Mouse (Mus musculus): Measurements from ENCODE around the gene Ccdc106. TPM values are rescaled to one million over a fixed set of nuclear protein-coding genes. Genes with fewer than 3 reads are reported as not detected.
"Not testable (repeated sequence)": the region's sequence is repeated elsewhere in the genome, so short reads cannot be mapped to it uniquely, and the experiment has no call there.

Ccdc106 gene
- polyA plus RNA-seq, 1 experiment from 2014 or later = 75.7 TPM

GRCm38 (mm10) chr7:5017352-5017751, 3.0 kb upstream of the Ccdc106 start:
- no peaks in the 10 kb centered on the region for H3K27me3 ChIP-seq (replicated peaks)
- H3K27ac ChIP-seq (replicated peaks) = no peak overlapping the region
- H3K4me1 ChIP-seq = peaks cover 37% of the 10 kb centered on the region
- H3K36me3 ChIP-seq = peaks cover 8% of the 10 kb centered on the region
- H3K9ac ChIP-seq (replicated peaks) = no peak overlapping the region
- H3K4me2 ChIP-seq = no peak overlapping the region
- 93% methylated on average over 16 of the region's 16 CpGs for WGBS
- no peaks in the 10 kb centered on the region for H3K9me3 ChIP-seq (replicated peaks)
- no peak for ATAC-seq (ENCODE audit: low FRiP score)
- H3K4me3 ChIP-seq (replicated peaks) = no peak overlapping the region

GRCm38 (mm10) chr7:5017931-5018330, 2.4 kb upstream of the Ccdc106 start:
- no peak overlapping the region for H3K27ac ChIP-seq (replicated peaks)
- H3K4me3 ChIP-seq (replicated peaks) = no peak overlapping the region
- peaks cover 43% of the 10 kb centered on the region for H3K4me1 ChIP-seq
- WGBS = 99% methylated on average over 21 of the region's 21 CpGs
- no peaks in the 10 kb centered on the region for H3K27me3 ChIP-seq (replicated peaks)
- no peak overlapping the region for H3K4me2 ChIP-seq
- ATAC-seq (ENCODE audit: low FRiP score) = no peak
- no peak overlapping the region for H3K9ac ChIP-seq (replicated peaks)
- H3K9me3 ChIP-seq (replicated peaks) = no peaks in the 10 kb centered on the region
- H3K36me3 ChIP-seq = peaks cover 9% of the 10 kb centered on the region

- not testable (repeated sequence) for H3K27me3 ChIP-seq (replicated peaks); ATAC-seq (ENCODE audit: low FRiP score); H3K9me3 ChIP-seq (replicated peaks)
- Histone ChIP-seq H3K27ac (replicated peaks) (peak overlapping the region; percentile 94), H3K9ac (replicated peaks) (0 out of 2 replicates have a peak overlapping the region, but pooled peaks have one; percentile 97), H3K4me3 (replicated peaks) (peak overlapping the region; percentile 84), H3K36me3 (peaks cover 18% of the 10 kb centered on the region), H3K4me2 (peak overlapping the region; percentile 82), H3K4me1 (peaks cover 39% of the 10 kb centered on the region)
- WGBS = 24% methylated on average over 8 of the region's 8 CpGs
Observed at GRCm38 (mm10) chr7:5019576-5019975, 777 bp upstream of the Ccdc106 start.

- peaks cover 23% of the 10 kb centered on the region for H3K36me3 ChIP-seq
- peaks cover 39% of the 10 kb centered on the region for H3K4me1 ChIP-seq
- no peaks in the 10 kb centered on the region for H3K27me3 ChIP-seq (replicated peaks)
- peak overlapping the region; percentile 84 for H3K4me3 ChIP-seq (replicated peaks)
- peak overlapping the region; percentile 82 for H3K4me2 ChIP-seq
- WGBS = under 1% methylated on average over 14 of the region's 15 CpGs
- H3K27ac ChIP-seq (replicated peaks) = peak overlapping the region; percentile 94
- H3K9ac ChIP-seq (replicated peaks) = peak overlapping the region; percentile 97
- ATAC-seq (ENCODE audit: low FRiP score) = peak; percentile 40
- no peaks in the 10 kb centered on the region for H3K9me3 ChIP-seq (replicated peaks)
Observed at GRCm38 (mm10) chr7:5020685-5021084, 332 bp downstream of the Ccdc106 start.

GRCm38 (mm10) chr7:5021197-5021596, 844 bp downstream of the Ccdc106 start:
- peak overlapping the region; percentile 82 for H3K4me2 ChIP-seq
- peaks cover 25% of the 10 kb centered on the region for H3K36me3 ChIP-seq
- H3K9ac ChIP-seq (replicated peaks) = peak overlapping the region; percentile 97
- no peaks in the 10 kb centered on the region for H3K27me3 ChIP-seq (replicated peaks)
- H3K9me3 ChIP-seq (replicated peaks) = no peaks in the 10 kb centered on the region
- H3K4me1 ChIP-seq = peaks cover 34% of the 10 kb centered on the region
- WGBS = 46% methylated on average over 5 of the region's 5 CpGs
- no peak for ATAC-seq (ENCODE audit: low FRiP score)
- peak overlapping the region; percentile 94 for H3K27ac ChIP-seq (replicated peaks)
- H3K4me3 ChIP-seq (replicated peaks) = peak overlapping the region; percentile 84

GRCm38 (mm10) chr7:5029543-5029942, 9.2 kb downstream of the Ccdc106 start:
- no peak overlapping the region for H3K9ac ChIP-seq (replicated peaks)
- ATAC-seq (ENCODE audit: low FRiP score) = no peak; the same call in 1 of the 2 replicates
- peaks cover 24% of the 10 kb centered on the region for H3K9me3 ChIP-seq (replicated peaks)
- no peak overlapping the region for H3K4me2 ChIP-seq
- peaks cover 75% of the 10 kb centered on the region for H3K36me3 ChIP-seq
- no peaks in the 10 kb centered on the region for H3K4me1 ChIP-seq
- no peak overlapping the region for H3K27ac ChIP-seq (replicated peaks)
- 94% methylated on average over 22 of the region's 22 CpGs for WGBS
- no peaks in the 10 kb centered on the region for H3K27me3 ChIP-seq (replicated peaks)
- no peak overlapping the region for H3K4me3 ChIP-seq (replicated peaks)

GRCm38 (mm10) chr7:5029946-5030345, 9.6 kb downstream of the Ccdc106 start:
- no peaks in the 10 kb centered on the region for H3K4me1 ChIP-seq
- H3K9ac ChIP-seq (replicated peaks) = no peak overlapping the region
- WGBS = 90% methylated on average over 21 of the region's 21 CpGs
- peaks cover 77% of the 10 kb centered on the region for H3K36me3 ChIP-seq
- H3K9me3 ChIP-seq (replicated peaks) = peaks cover 24% of the 10 kb centered on the region
- no peak overlapping the region for H3K4me2 ChIP-seq
- H3K27me3 ChIP-seq (replicated peaks) = no peaks in the 10 kb centered on the region
- ATAC-seq (ENCODE audit: low FRiP score) = no peak
- no peak overlapping the region for H3K4me3 ChIP-seq (replicated peaks)
- no peak overlapping the region for H3K27ac ChIP-seq (replicated peaks)

- H3K9ac ChIP-seq (replicated peaks) = no peak overlapping the region
- H3K4me3 ChIP-seq (replicated peaks) = no peak overlapping the region; the same call in 1 of the 2 replicates
- H3K27ac ChIP-seq (replicated peaks) = no peak overlapping the region
- H3K4me1 ChIP-seq = no peaks in the 10 kb centered on the region
- H3K27me3 ChIP-seq (replicated peaks) = no peaks in the 10 kb centered on the region
- peaks cover 24% of the 10 kb centered on the region for H3K9me3 ChIP-seq (replicated peaks)
- H3K36me3 ChIP-seq = peaks cover 78% of the 10 kb centered on the region
- WGBS = 83% methylated on average over 63 of the region's 63 CpGs
- ATAC-seq (ENCODE audit: low FRiP score) = 0 out of 2 replicates have a peak, but pooled peaks have one; percentile 15
- no peak overlapping the region for H3K4me2 ChIP-seq
Observed at GRCm38 (mm10) chr7:5030554-5031275, 10.4 kb downstream of the Ccdc106 start.

- peaks cover 81% of the 10 kb centered on the region for H3K36me3 ChIP-seq
- H3K27ac ChIP-seq (replicated peaks) = no peak overlapping the region
- 81% methylated on average over 46 of the region's 46 CpGs for WGBS
- no peak overlapping the region for H3K9ac ChIP-seq (replicated peaks)
- no peak for ATAC-seq (ENCODE audit: low FRiP score)
- H3K4me2 ChIP-seq = no peak overlapping the region
- no peaks in the 10 kb centered on the region for H3K4me1 ChIP-seq
- peaks cover 24% of the 10 kb centered on the region for H3K9me3 ChIP-seq (replicated peaks)
- H3K4me3 ChIP-seq (replicated peaks) = no peak overlapping the region
- H3K27me3 ChIP-seq (replicated peaks) = no peaks in the 10 kb centered on the region
Observed at GRCm38 (mm10) chr7:5031496-5031895, 11.1 kb downstream of the Ccdc106 start.

- Histone ChIP-seq H3K27me3 (replicated peaks) (no peaks in the 10 kb centered on the region), H3K27ac (replicated peaks) (no peak within 1 kb of the TSS), H3K4me2 (no peak within 1 kb of the TSS), H3K36me3 (peaks cover 68% of the 10 kb centered on the region), H3K9me3 (replicated peaks) (peaks cover 24% of the 10 kb centered on the region), H3K4me1 (peaks cover 12% of the 10 kb centered on the region), H3K4me3 (replicated peaks) (no peak within 1 kb of the TSS), H3K9ac (replicated peaks) (no peak within 1 kb of the TSS)
- ATAC-seq (ENCODE audit: low FRiP score) = no peak
- WGBS = 91% methylated on average over 3 of the region's 3 CpGs
Observed at GRCm38 (mm10) chr7:5033818-5034217, 13.5 kb downstream of the Ccdc106 start, which contains the start of gene 4632433K11Rik. TSS of gene 4632433K11Rik (plus strand) at chr7:5034118.

GRCm38 (mm10) chr7:5035628-5036027, 15.3 kb downstream of the Ccdc106 start:
- H3K4me1 ChIP-seq = peaks cover 22% of the 10 kb centered on the region
- H3K27me3 ChIP-seq (replicated peaks) = no peaks in the 10 kb centered on the region
- H3K27ac ChIP-seq (replicated peaks) = no peak overlapping the region
- H3K4me2 ChIP-seq = no peak overlapping the region
- 97% methylated on average over 17 of the region's 17 CpGs for WGBS
- H3K9me3 ChIP-seq (replicated peaks) = peaks cover 10% of the 10 kb centered on the region
- H3K36me3 ChIP-seq = peaks cover 50% of the 10 kb centered on the region
- ATAC-seq (ENCODE audit: low FRiP score) = no peak
- no peak overlapping the region for H3K4me3 ChIP-seq (replicated peaks)
- H3K9ac ChIP-seq (replicated peaks) = no peak overlapping the region

- WGBS = 96% methylated on average over 9 of the region's 9 CpGs
- H3K36me3 ChIP-seq = peaks cover 45% of the 10 kb centered on the region
- H3K27ac ChIP-seq (replicated peaks) = no peak overlapping the region
Observed at GRCm38 (mm10) chr7:5036136-5036535, 15.8 kb downstream of the Ccdc106 start.

More at GRCm38 (mm10) chr7:5036136-5036535, 15.8 kb downstream of the Ccdc106 start:
- Histone ChIP-seq H3K4me3 (replicated peaks) (no peak overlapping the region), H3K9ac (replicated peaks) (no peak overlapping the region), H3K9me3 (replicated peaks) (peaks cover 5% of the 10 kb centered on the region), H3K27me3 (replicated peaks) (no peaks in the 10 kb centered on the region), H3K4me1 (peaks cover 22% of the 10 kb centered on the region), H3K4me2 (no peak overlapping the region)
- no peak for ATAC-seq (ENCODE audit: low FRiP score)
